Mouse (Mus musculus) erythroblast, embryonic 14.5 days (primary cell): Measurements from ENCODE around the gene Klk6. TPM values are rescaled to one million over a fixed set of nuclear protein-coding genes. Genes with fewer than 3 reads are reported as not detected.

Source experiments
- H3K27me3 ChIP-seq: 2 replicates; pipeline ENCODE4 v1.6.1; 2012; ENCODE audit warnings: inconsistent platforms; ENCODE audit not compliant: control insufficient read depth
- H3K36me3 ChIP-seq: 2 replicates; pipeline ENCODE4 v1.6.1; 2012; ENCODE audit warnings: mild to moderate bottlenecking, inconsistent platforms; ENCODE audit not compliant: control insufficient read depth
- H3K4me1 ChIP-seq: 2 replicates; pipeline ENCODE4 v1.6.1; 2012; ENCODE audit warnings: inconsistent platforms; ENCODE audit not compliant: control insufficient read depth
- H3K4me3 ChIP-seq: replicated peaks from 2 replicates; pipeline ENCODE3; 2012; ENCODE audit warnings: moderate library complexity, mild to moderate bottlenecking, inconsistent platforms
- H3K9me3 ChIP-seq: 2 replicates; pipeline ENCODE4 v1.6.1; 2012; ENCODE audit warnings: low read length, inconsistent platforms, mixed read lengths; ENCODE audit not compliant: control insufficient read depth
- GATA1 ChIP-seq: IDR thresholded peaks from 2 replicates; pipeline ENCODE4 v1.6.1; 2012; ENCODE audit warnings: low read length, inconsistent platforms, mixed read lengths
- TAL1 ChIP-seq: IDR thresholded peaks from 3 replicates; pipeline ENCODE4 v1.6.1; 2012; ENCODE audit warnings: low read length, inconsistent platforms, mixed read lengths
- polyA plus RNA-seq: library from polyadenylated mRNA; stranded (reverse); fragments of >175 nt; gene quantifications from 2 replicates; pipeline ENCODE4 v1.2.3, GENCODE M21; 2012

Gene Klk6
- not detected in 2 replicates for polyA plus RNA-seq

DNA sequence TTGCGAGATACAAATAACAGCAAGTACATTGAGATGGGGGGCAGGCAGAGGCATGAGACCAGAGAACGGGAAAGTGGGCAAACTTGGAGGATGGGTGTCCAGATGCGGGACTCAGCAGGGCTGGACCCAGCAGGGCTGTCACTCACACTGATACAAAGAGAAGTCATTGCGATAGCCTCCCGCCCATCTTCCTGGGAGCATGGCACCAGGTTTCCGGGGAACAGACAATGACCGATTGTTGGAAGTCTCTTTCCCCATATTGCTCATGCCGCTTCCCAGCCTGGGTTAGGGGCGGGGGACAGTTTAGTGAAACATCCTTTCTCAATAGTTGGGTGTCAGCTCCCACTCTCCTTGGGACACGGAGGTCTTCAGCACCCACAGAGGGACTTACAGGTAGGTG lies at the start of gene Klk6:
Gene Klk6 (plus strand): TSS at position 301 of the 400 bp plus-strand sequence.
- Histone ChIP-seq H3K27me3 (no peaks in the 10 kb centered on the region), H3K4me1 (no peaks in the 10 kb centered on the region), H3K9me3 (no peaks in the 10 kb centered on the region), H3K4me3 (no peak within 1 kb of the TSS), H3K36me3 (no peaks in the 10 kb centered on the region)
- no peak for TF ChIP-seq GATA1
- TF ChIP-seq TAL1, result no peak

DNA sequence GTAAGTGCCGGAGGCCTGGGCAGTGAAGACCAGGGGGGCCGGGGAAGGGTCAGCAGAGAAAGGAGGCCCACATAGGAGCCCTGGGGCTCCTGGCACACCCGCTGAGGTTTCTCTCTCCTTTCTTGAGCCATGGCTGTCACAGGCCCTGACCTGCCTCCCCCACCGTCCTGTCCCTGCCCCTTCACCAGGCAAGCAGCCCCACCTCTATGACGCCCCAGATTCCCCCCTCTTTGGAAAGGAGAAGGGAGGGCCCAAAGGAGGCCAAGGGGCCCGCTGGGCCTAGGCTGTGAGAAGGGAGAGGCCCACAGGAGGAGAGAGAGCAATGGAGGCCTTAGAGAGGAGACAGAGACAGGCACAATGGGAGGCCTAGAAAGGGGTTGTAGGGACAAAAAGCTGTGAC lies 49.5 kb upstream of the Klk6 start:
- Histone ChIP-seq H3K4me1 (no peaks in the 10 kb centered on the region), H3K9me3 (peaks cover 2% of the 10 kb centered on the region; the same call in 1 of the 2 replicates), H3K4me3 (no peak overlapping the region), H3K36me3 (no peaks in the 10 kb centered on the region), H3K27me3 (no peaks in the 10 kb centered on the region)
- no peak for TF ChIP-seq GATA1
- TF ChIP-seq TAL1, result no peak

DNA sequence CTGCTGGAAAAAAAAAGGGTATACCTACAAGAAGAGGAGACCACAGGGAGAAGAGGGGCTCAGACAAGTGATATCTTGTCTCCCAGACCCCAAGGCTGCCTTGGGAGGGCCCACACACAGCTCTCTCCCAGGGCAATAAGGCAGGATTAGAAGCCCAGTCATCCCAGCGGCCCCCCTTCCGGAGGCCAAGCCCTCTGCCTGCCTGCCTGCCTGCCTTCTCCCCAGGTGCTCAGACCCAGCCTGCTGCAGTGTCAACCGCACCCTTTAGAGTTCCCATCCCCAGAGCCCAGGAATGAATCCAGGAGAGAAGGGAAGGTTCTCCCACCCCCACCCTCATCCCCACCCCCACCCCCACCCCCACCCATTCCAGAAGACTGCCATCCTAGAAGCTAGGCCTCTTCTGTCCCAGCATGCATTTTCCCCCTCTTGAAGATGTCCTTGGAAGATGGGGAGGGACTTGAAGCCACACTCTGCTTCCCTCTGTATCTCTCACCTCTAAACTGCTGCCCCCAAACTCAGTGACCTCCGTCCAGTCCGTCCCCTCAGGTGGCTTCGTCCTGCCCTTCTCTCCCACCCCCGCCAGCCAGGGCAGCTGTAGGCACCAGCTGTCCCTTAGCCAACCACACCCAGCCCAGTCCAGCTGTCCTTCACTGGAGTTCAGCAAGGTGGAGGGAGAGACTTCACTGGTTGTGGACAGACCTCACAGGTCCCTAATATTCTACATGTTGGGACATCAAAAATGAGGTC lies 48.8 kb upstream of the Klk6 start:
- Histone ChIP-seq H3K27me3 (no peaks in the 10 kb centered on the region), H3K9me3 (peaks cover under 1% of the 10 kb centered on the region; the same call in 1 of the 2 replicates), H3K4me1 (no peaks in the 10 kb centered on the region), H3K36me3 (no peaks in the 10 kb centered on the region), H3K4me3 (no peak overlapping the region)
- no peak for TF ChIP-seq TAL1
- TF ChIP-seq GATA1, result no peak

DNA sequence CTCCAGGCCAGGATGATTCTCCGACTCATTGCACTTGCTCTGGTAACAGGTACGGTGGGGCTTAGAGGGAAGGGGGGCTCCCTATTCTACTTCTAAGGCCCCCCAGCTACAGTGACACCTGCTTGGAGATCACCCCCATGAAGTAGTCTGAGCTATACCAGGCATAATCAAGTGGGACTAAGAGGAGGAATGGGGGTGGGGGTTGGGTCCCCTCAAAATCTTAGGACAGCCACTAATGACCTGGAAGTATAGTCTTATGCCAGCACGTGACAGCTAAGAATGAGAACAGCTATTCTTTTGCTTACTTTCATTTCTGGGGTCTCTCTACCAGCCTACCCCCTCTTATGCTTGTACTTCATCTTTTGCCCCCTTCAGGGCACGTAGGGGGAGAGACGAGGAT lies 47.8 kb upstream of the Klk6 start:
- Histone ChIP-seq H3K4me3 (no peak overlapping the region), H3K9me3 (no peaks in the 10 kb centered on the region), H3K27me3 (no peaks in the 10 kb centered on the region), H3K4me1 (no peaks in the 10 kb centered on the region), H3K36me3 (no peaks in the 10 kb centered on the region)
- TF ChIP-seq TAL1 (no peak), GATA1 (no peak)

DNA sequence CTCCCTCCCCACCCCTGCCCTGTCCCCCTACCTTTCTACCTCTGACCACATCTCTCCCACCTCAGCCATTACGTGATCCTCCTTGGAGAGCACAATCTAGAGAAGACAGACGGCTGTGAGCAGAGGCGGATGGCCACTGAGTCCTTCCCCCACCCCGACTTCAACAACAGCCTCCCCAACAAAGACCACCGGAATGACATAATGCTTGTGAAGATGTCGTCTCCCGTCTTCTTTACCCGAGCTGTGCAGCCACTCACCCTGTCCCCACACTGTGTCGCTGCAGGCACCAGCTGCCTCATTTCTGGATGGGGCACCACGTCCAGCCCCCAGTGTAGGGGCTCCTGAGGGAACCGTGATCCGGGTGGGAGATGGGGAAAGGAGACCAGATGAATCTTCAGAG lies 46.9 kb upstream of the Klk6 start:
- H3K9me3 ChIP-seq, result no peaks in the 10 kb centered on the region
- no peaks in the 10 kb centered on the region for H3K27me3 ChIP-seq
- TF ChIP-seq TAL1, result no peak
- TF ChIP-seq GATA1, result no peak
- H3K4me3 ChIP-seq, result no peak overlapping the region
- H3K4me1 ChIP-seq, result no peaks in the 10 kb centered on the region
- no peaks in the 10 kb centered on the region for H3K36me3 ChIP-seq

DNA sequence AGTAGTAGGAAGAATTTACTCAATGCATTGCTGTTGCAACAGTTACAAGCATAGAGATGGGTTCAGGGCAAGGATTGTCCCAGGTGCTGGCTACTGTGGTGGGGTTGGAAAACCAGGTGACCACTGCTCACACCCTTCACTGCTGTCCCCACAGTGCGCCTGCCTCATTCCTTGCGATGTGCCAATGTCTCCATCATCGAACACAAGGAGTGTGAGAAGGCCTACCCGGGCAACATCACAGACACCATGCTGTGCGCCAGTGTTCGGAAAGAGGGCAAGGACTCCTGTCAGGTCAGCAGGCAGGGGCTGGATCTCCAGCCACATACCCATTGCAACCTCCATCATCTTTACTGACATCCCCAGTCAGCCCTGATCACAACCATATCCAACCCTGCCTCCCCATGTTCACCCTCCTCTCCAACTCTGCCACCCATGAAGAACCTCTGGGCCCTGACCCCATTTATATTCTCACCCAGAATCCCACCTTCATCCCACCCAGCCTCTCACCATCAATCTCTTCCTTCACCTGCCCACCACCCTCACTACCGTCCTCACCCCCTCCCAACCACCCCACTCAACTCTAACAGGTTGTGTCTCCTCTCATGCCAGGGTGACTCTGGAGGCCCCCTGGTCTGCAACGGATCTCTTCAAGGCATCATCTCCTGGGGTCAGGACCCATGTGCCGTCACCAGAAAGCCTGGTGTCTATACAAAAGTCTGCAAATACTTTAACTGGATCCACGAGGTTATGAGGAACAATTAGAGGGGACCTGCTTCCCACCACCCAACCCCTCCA lies 45.9 kb upstream of the Klk6 start:
- TF ChIP-seq GATA1 (no peak), TAL1 (no peak)
- Histone ChIP-seq H3K4me3 (no peak overlapping the region), H3K4me1 (no peaks in the 10 kb centered on the region), H3K27me3 (peaks cover 2% of the 10 kb centered on the region), H3K36me3 (no peaks in the 10 kb centered on the region), H3K9me3 (no peaks in the 10 kb centered on the region)

DNA sequence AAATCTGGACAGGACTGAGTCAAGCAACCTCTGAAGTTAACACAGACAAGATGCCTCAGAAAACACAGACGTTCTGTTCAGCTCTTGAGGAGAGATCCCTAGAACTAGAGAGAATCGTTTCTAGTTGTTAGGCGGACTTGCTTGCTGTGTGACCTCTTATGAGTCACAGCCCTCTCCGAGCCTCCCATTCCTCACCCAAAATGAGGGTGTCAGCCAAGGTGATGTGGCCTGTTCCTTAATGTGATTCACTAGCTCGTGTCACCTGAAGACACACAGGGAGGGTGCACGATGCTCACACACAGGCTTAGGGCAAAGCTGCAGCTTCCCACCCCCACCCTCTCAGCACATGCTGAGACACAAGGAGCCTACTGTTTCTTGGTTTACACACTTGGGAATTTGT lies 44.1 kb upstream of the Klk6 start:
- Histone ChIP-seq H3K36me3 (no peaks in the 10 kb centered on the region), H3K4me1 (no peaks in the 10 kb centered on the region), H3K27me3 (peaks cover 5% of the 10 kb centered on the region), H3K9me3 (no peaks in the 10 kb centered on the region), H3K4me3 (no peak overlapping the region)
- TF ChIP-seq TAL1 (no peak), GATA1 (no peak)

DNA sequence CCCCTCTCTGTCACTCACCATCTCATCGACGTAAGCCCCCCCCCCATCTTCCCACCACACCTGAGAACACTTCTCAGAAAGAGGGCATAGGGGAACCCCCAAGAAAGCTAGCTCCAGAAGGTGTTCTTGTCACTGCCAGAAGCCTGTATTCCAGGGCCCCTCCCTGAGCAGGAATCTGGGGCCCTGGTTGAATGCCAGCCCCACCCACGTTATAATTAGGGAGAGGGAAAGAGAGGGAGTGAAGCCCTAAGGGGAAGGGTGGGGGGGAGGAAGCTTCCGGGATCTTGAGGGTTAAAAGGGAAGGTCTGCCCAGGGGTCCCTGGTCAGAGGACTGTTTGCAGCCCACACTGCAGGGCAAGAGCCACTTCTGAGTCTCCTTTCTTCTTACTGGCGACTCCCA lies 43.6 kb upstream of the Klk6 start, which contains the start of gene Klk10:
Gene Klk10 (plus strand): TSS at position 290 of the 400 bp plus-strand sequence.
- no peaks in the 10 kb centered on the region for H3K36me3 ChIP-seq
- H3K4me1 ChIP-seq, result no peaks in the 10 kb centered on the region
- TF ChIP-seq TAL1 (no peak), GATA1 (no peak)
- no peak within 1 kb of the TSS for H3K4me3 ChIP-seq
- peaks cover 5% of the 10 kb centered on the region for H3K27me3 ChIP-seq
- H3K9me3 ChIP-seq, result no peaks in the 10 kb centered on the region

DNA sequence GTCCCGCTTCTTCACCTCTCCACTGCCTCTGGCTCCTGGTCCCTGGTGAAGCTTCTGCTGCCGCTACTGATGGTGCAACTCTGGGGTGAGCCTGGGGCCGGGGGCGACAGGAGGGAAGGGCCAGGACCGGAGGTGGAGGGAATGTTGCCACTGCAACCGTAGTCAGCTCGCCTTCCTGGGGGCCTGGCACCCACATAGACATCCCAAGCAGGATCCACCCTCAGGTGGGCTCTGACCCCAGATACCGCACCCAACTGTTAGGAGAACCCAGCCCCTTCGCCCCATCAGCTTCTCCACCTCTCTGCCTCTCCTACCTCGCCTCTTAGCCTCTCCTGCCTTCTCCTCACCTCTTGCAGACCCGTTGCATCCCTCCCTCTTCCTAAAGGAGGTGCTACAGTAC lies 42.8 kb upstream of the Klk6 start:
- Histone ChIP-seq H3K4me3 (no peak overlapping the region), H3K4me1 (no peaks in the 10 kb centered on the region), H3K27me3 (peaks cover 5% of the 10 kb centered on the region), H3K36me3 (no peaks in the 10 kb centered on the region), H3K9me3 (no peaks in the 10 kb centered on the region)
- TF ChIP-seq TAL1 (no peak), GATA1 (no peak)
